Mouse (Mus musculus): Measurements from ENCODE around the gene Mrps25. TPM values are rescaled to one million over a fixed set of nuclear protein-coding genes. Genes with fewer than 3 reads are reported as not detected.

The Mrps25 gene
- polyA plus RNA-seq, 1 experiment = 48.5 TPM

GRCm38 (mm10) chr6:92214055-92214772, 30.4 kb upstream of the Mrps25 start:
- H3K4me1 ChIP-seq (ENCODE audit: control insufficient read depth, insufficient read depth, low read length) = peaks cover 23% of the 10 kb centered on the region
- TF ChIP-seq CTCF (IDR thresholded peaks at IDR 0.05; ENCODE audit: low read depth, low read length) = no peak
- peak overlapping the region; percentile 66 for H3K4me3 ChIP-seq (ENCODE audit: insufficient read depth, low read length)
- peak overlapping the region; percentile 49 for H3K27ac ChIP-seq (ENCODE audit: insufficient read depth, low read depth, low read length)

- Histone ChIP-seq H3K4me1 (ENCODE audit: control insufficient read depth, insufficient read depth, low read length) (peaks cover 24% of the 10 kb centered on the region), H3K27ac (ENCODE audit: insufficient read depth, low read depth, low read length) (peak overlapping the region; percentile 36), H3K4me3 (ENCODE audit: insufficient read depth, low read length) (no peak overlapping the region)
- TF ChIP-seq CTCF (IDR thresholded peaks at IDR 0.05; ENCODE audit: low read depth, low read length) = no peak
- no peak for TF ChIP-seq POLR2A (IDR thresholded peaks at IDR 0.05; ENCODE audit: borderline replicate concordance, low read depth, low read length)
Observed at GRCm38 (mm10) chr6:92199414-92199813, 15.6 kb upstream of the Mrps25 start.

GRCm38 (mm10) chr6:92184178-92184577, 345 bp upstream of the Mrps25 start:
- TF ChIP-seq POLR2A (IDR thresholded peaks at IDR 0.05; ENCODE audit: borderline replicate concordance, low read depth, low read length) = no peak
- TF ChIP-seq CTCF (IDR thresholded peaks at IDR 0.05; ENCODE audit: low read depth, low read length) = peak; percentile 15; the same call in 1 of the 2 replicates
- peak overlapping the region; percentile 84 for H3K4me3 ChIP-seq (ENCODE audit: insufficient read depth, low read length)
- peaks cover 9% of the 10 kb centered on the region; the same call in 1 of the 2 replicates for H3K4me1 ChIP-seq (ENCODE audit: control insufficient read depth, insufficient read depth, low read length)
- no peak overlapping the region for H3K27ac ChIP-seq (ENCODE audit: insufficient read depth, low read depth, low read length)

- TF ChIP-seq POLR2A (IDR thresholded peaks at IDR 0.05; ENCODE audit: borderline replicate concordance, low read depth, low read length) (no peak), CTCF (IDR thresholded peaks at IDR 0.05; ENCODE audit: low read depth, low read length) (no peak)
- H3K27ac ChIP-seq (ENCODE audit: insufficient read depth, low read depth, low read length) = no peak overlapping the region
- peaks cover 1% of the 10 kb centered on the region; the same call in 1 of the 2 replicates for H3K4me1 ChIP-seq (ENCODE audit: control insufficient read depth, insufficient read depth, low read length)
- H3K4me3 ChIP-seq (ENCODE audit: insufficient read depth, low read length) = no peak overlapping the region
Observed at GRCm38 (mm10) chr6:92176450-92176849, 7.4 kb downstream of the Mrps25 start.

GRCm38 (mm10) chr6:92162724-92163123, 21.1 kb downstream of the Mrps25 start:
- TF ChIP-seq CTCF (IDR thresholded peaks at IDR 0.05; ENCODE audit: low read depth, low read length) = no peak
- no peak for TF ChIP-seq POLR2A (IDR thresholded peaks at IDR 0.05; ENCODE audit: borderline replicate concordance, low read depth, low read length)
- Histone ChIP-seq H3K4me1 (ENCODE audit: control insufficient read depth, insufficient read depth, low read length) (no peaks in the 10 kb centered on the region), H3K4me3 (ENCODE audit: insufficient read depth, low read length) (no peak overlapping the region), H3K27ac (ENCODE audit: insufficient read depth, low read depth, low read length) (no peak overlapping the region)

GRCm38 (mm10) chr6:92158801-92159200, 25.0 kb downstream of the Mrps25 start:
- no peak overlapping the region for H3K4me3 ChIP-seq (ENCODE audit: insufficient read depth, low read length)
- TF ChIP-seq POLR2A (IDR thresholded peaks at IDR 0.05; ENCODE audit: borderline replicate concordance, low read depth, low read length) = no peak
- TF ChIP-seq CTCF (IDR thresholded peaks at IDR 0.05; ENCODE audit: low read depth, low read length) = no peak
- no peak overlapping the region for H3K27ac ChIP-seq (ENCODE audit: insufficient read depth, low read depth, low read length)
- H3K4me1 ChIP-seq (ENCODE audit: control insufficient read depth, insufficient read depth, low read length) = no peaks in the 10 kb centered on the region

GRCm38 (mm10) chr6:92153774-92154173, 30.1 kb downstream of the Mrps25 start:
- Histone ChIP-seq H3K4me1 (ENCODE audit: control insufficient read depth, insufficient read depth, low read length) (no peaks in the 10 kb centered on the region), H3K4me3 (ENCODE audit: insufficient read depth, low read length) (no peak overlapping the region), H3K27ac (ENCODE audit: insufficient read depth, low read depth, low read length) (no peak overlapping the region)
- TF ChIP-seq POLR2A (IDR thresholded peaks at IDR 0.05; ENCODE audit: borderline replicate concordance, low read depth, low read length) (no peak), CTCF (IDR thresholded peaks at IDR 0.05; ENCODE audit: low read depth, low read length) (no peak)

- no peaks in the 10 kb centered on the region for H3K4me1 ChIP-seq (ENCODE audit: control insufficient read depth, insufficient read depth, low read length)
- TF ChIP-seq POLR2A (IDR thresholded peaks at IDR 0.05; ENCODE audit: borderline replicate concordance, low read depth, low read length) = no peak
- no peak for TF ChIP-seq CTCF (IDR thresholded peaks at IDR 0.05; ENCODE audit: low read depth, low read length)
- H3K4me3 ChIP-seq (ENCODE audit: insufficient read depth, low read length) = no peak overlapping the region
- H3K27ac ChIP-seq (ENCODE audit: insufficient read depth, low read depth, low read length) = no peak overlapping the region
Observed at GRCm38 (mm10) chr6:92145881-92146280, 38.0 kb downstream of the Mrps25 start.

- TF ChIP-seq POLR2A (IDR thresholded peaks at IDR 0.05; ENCODE audit: borderline replicate concordance, low read depth, low read length) (no peak), CTCF (IDR thresholded peaks at IDR 0.05; ENCODE audit: low read depth, low read length) (no peak)
- Histone ChIP-seq H3K4me1 (ENCODE audit: control insufficient read depth, insufficient read depth, low read length) (peaks cover 16% of the 10 kb centered on the region), H3K4me3 (ENCODE audit: insufficient read depth, low read length) (no peak overlapping the region), H3K27ac (ENCODE audit: insufficient read depth, low read depth, low read length) (no peak overlapping the region)
Observed at GRCm38 (mm10) chr6:92136356-92136755, 47.5 kb downstream of the Mrps25 start.

- peaks cover 11% of the 10 kb centered on the region for H3K4me1 ChIP-seq (ENCODE audit: control insufficient read depth, insufficient read depth, low read length)
- TF ChIP-seq POLR2A (IDR thresholded peaks at IDR 0.05; ENCODE audit: borderline replicate concordance, low read depth, low read length) = no peak
- no peak for TF ChIP-seq CTCF (IDR thresholded peaks at IDR 0.05; ENCODE audit: low read depth, low read length)
- no peak overlapping the region for H3K4me3 ChIP-seq (ENCODE audit: insufficient read depth, low read length)
- no peak overlapping the region for H3K27ac ChIP-seq (ENCODE audit: insufficient read depth, low read depth, low read length)
Observed at GRCm38 (mm10) chr6:92133617-92134016, 50.2 kb downstream of the Mrps25 start.

Data from bone marrow macrophage, adult 2 months (primary cell).